Mouse (Mus musculus) forebrain, postnatal 0 days (tissue): ENCODE results near the gene Gja10. TPM values are rescaled to one million over a fixed set of nuclear protein-coding genes. Genes with fewer than 3 reads are reported as not detected.
A peak's percentile ranks its signal among the peaks of the same experiment; 100 is the strongest.

Source experiments
- ATAC-seq: fragments of 200-750 bp; cut with Nextera tagmentation; 2 replicates; pipeline ENCODE4 v1.8.0; 2017; ENCODE audit warnings: mild to moderate bottlenecking, moderate library complexity
- DNase-seq: peaks from one replicate; pipeline ENCODE4 v3.0.0-alpha.2; 2015
- H3K27ac ChIP-seq: fragments of 300-500 bp; sonication (generic); 2 replicates; pipeline ENCODE4 v1.5.1; 2014; ENCODE audit warnings: low read depth, mild to moderate bottlenecking, antibody characterized with exemption, low read length, moderate library complexity, mixed read lengths
- H3K27me3 ChIP-seq: fragments of 300-500 bp; sonication (generic); 2 replicates; pipeline ENCODE4 v1.6.1; 2014; ENCODE audit warnings: mild to moderate bottlenecking, low read length, mixed read lengths; ENCODE audit not compliant: insufficient read depth
- H3K36me3 ChIP-seq: fragments of 300-500 bp; sonication (generic); 2 replicates; pipeline ENCODE4 v1.6.1; 2014; ENCODE audit warnings: mild to moderate bottlenecking, moderate library complexity; ENCODE audit not compliant: insufficient read depth
- H3K4me1 ChIP-seq: fragments of 300-500 bp; sonication (generic); 2 replicates; pipeline ENCODE4 v1.6.1; 2014; ENCODE audit warnings: antibody characterized with exemption; ENCODE audit not compliant: insufficient read depth
- H3K4me2 ChIP-seq: fragments of 300-500 bp; sonication (generic); 2 replicates; pipeline ENCODE4 v1.6.1; 2014; ENCODE audit warnings: low read depth, mild to moderate bottlenecking, moderate library complexity
- H3K4me3 ChIP-seq: fragments of 300-500 bp; sonication (generic); 2 replicates; pipeline ENCODE4 v1.5.1; 2014; ENCODE audit warnings: low read depth, low read length, mixed read lengths
- H3K9ac ChIP-seq: fragments of 300-500 bp; sonication (generic); 2 replicates; pipeline ENCODE4 v1.6.1; 2014; ENCODE audit warnings: mild to moderate bottlenecking
- H3K9me3 ChIP-seq: fragments of 300-500 bp; sonication (generic); 2 replicates; pipeline ENCODE4 v1.6.1; 2016; ENCODE audit warnings: low read length
- CTCF ChIP-seq: sonication (generic); IDR thresholded peaks from 2 replicates; pipeline ENCODE4 v1.5.1; 2016; ENCODE audit warnings: antibody characterized with exemption, control low read depth, low read depth
- WGBS: fragments of 180-500 bp; shearing (Covaris S2); extraction: QIAGEN DNeasy Blood & Tissue Kit; methylation state at CpG from one replicate; pipeline ENCODE4 v1.1.7; 2014; 5-methylcytosine and 5-hydroxymethylcytosine counted together
- polyA plus RNA-seq: library from polyadenylated mRNA; unstranded; fragments of >200 nt; fragmentation: Nextera tagmentation; extraction: Ambion mirVana; gene quantifications from 2 replicates; pipeline ENCODE4 v1.2.1, GENCODE M21; 2015
- total RNA-seq: library from RNA; depleted of rRNA; stranded (reverse); fragments of >200 nt; gene quantifications from 2 replicates; pipeline ENCODE4 v1.2.3, GENCODE M21; 2014

Gja10 gene
- total and polyA plus RNA-seq, 2 experiments from 2014 or later, result 0.14 TPM; not detected in 1

GRCm38 (mm10) chr4:32586596-32586995, 16.0 kb downstream of the Gja10 start:
- Histone ChIP-seq H3K4me3 (no peak overlapping the region), H3K36me3 (no peaks in the 10 kb centered on the region), H3K27me3 (no peaks in the 10 kb centered on the region), H3K9me3 (no peaks in the 10 kb centered on the region), H3K27ac (no peak overlapping the region), H3K9ac (no peak overlapping the region), H3K4me2 (no peak overlapping the region), H3K4me1 (no peaks in the 10 kb centered on the region)
- peak; percentile 70 for TF ChIP-seq CTCF
- peak; percentile 47; the same call in 1 of the 2 replicates for ATAC-seq
- peak; percentile 35 for DNase-seq
- 15% methylated on average over 9 of the region's 9 CpGs for WGBS

DNA sequence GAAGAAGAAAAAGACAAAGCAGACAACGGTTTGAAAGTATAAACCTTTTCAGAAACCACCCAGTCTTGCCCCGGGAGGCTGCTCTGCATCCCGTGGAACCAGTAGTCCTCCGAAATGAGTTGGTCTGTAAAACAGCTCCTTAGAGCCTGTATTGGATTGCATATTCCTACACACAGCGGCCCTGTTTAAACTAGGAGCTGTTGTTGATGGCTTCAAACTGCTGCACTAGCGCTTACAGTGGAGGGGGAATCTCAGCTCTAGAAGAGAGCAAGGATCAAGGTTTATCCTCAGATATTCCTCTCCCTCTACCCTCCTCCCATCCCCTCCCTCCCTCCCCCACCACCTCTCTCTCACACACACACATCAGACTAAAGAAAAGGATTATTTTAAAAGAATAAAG, 18.4 kb downstream of the Gja10 start:
- Histone ChIP-seq H3K9me3 (no peaks in the 10 kb centered on the region), H3K27ac (no peak overlapping the region), H3K4me1 (no peaks in the 10 kb centered on the region), H3K9ac (no peak overlapping the region), H3K4me2 (no peak overlapping the region), H3K27me3 (no peaks in the 10 kb centered on the region), H3K36me3 (peaks cover 7% of the 10 kb centered on the region; the same call in 1 of the 2 replicates), H3K4me3 (no peak overlapping the region)
- no peak for ATAC-seq
- DNase-seq, result no peak
- WGBS, result 58% methylated on average over 6 of the region's 6 CpGs
- TF ChIP-seq CTCF, result no peak

GRCm38 (mm10) chr4:32579850-32580249, 22.7 kb downstream of the Gja10 start:
- Histone ChIP-seq H3K4me3 (no peak overlapping the region), H3K4me2 (no peak overlapping the region), H3K9ac (no peak overlapping the region), H3K36me3 (peaks cover 11% of the 10 kb centered on the region; the same call in 1 of the 2 replicates), H3K27ac (no peak overlapping the region), H3K27me3 (no peaks in the 10 kb centered on the region), H3K4me1 (no peaks in the 10 kb centered on the region), H3K9me3 (no peaks in the 10 kb centered on the region)
- ATAC-seq (no peak), DNase-seq (no peak)
- no peak for TF ChIP-seq CTCF
- WGBS, result 87% methylated on average over 8 of the region's 8 CpGs

DNA sequence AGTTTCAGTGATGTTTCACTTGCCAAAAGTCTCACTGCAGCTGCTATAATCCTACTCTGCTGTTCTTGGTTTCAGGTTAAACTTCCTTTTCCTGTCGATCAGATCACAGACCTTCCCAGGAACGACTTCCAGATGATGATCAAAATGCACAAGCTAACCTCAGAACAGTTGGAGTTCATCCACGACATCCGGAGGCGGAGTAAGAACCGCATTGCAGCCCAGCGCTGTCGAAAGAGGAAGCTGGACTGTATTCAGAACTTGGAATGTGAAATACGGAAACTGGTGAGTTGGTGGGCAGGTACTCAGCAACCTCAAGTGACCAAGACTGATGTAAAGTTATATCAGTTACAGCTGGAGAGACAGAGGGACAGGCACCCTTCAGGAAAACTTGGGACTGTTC, 27.4 kb downstream of the Gja10 start:
- ATAC-seq, result no peak
- H3K9me3 ChIP-seq, result no peaks in the 10 kb centered on the region
- no peaks in the 10 kb centered on the region for H3K27me3 ChIP-seq
- 74% methylated on average over 9 of the region's 9 CpGs for WGBS
- H3K4me1 ChIP-seq, result peaks cover 6% of the 10 kb centered on the region
- H3K27ac ChIP-seq, result no peak overlapping the region
- DNase-seq, result no peak
- H3K4me3 ChIP-seq, result no peak overlapping the region
- H3K36me3 ChIP-seq, result peaks cover 9% of the 10 kb centered on the region; the same call in 1 of the 2 replicates
- no peak for TF ChIP-seq CTCF
- H3K4me2 ChIP-seq, result no peak overlapping the region
- H3K9ac ChIP-seq, result no peak overlapping the region

GRCm38 (mm10) chr4:32574604-32575003, 28.0 kb downstream of the Gja10 start:
- WGBS, result 94% methylated on average over 1 of the region's 1 CpGs

GRCm38 (mm10) chr4:32573586-32573985, 29.0 kb downstream of the Gja10 start:
- DNase-seq (no peak), ATAC-seq (no peak)
- H3K27me3 ChIP-seq, result no peaks in the 10 kb centered on the region
- 0 out of 2 replicates have a peak, but pooled peaks cover 4% of the 10 kb centered on the region for H3K36me3 ChIP-seq
- no peaks in the 10 kb centered on the region for H3K9me3 ChIP-seq
- no peak overlapping the region for H3K4me3 ChIP-seq
- no peak overlapping the region for H3K4me2 ChIP-seq
- H3K9ac ChIP-seq, result no peak overlapping the region
- WGBS, result 84% methylated on average over 5 of the region's 5 CpGs
- no peak for TF ChIP-seq CTCF
- no peak overlapping the region for H3K27ac ChIP-seq
- H3K4me1 ChIP-seq, result peaks cover 14% of the 10 kb centered on the region

More at GRCm38 (mm10) chr4:32574604-32575003, 28.0 kb downstream of the Gja10 start:
- peaks cover 4% of the 10 kb centered on the region; the same call in 1 of the 2 replicates for H3K36me3 ChIP-seq
- H3K27me3 ChIP-seq, result no peaks in the 10 kb centered on the region
- peaks cover 9% of the 10 kb centered on the region for H3K4me1 ChIP-seq
- no peak overlapping the region for H3K27ac ChIP-seq
- no peak overlapping the region for H3K4me2 ChIP-seq
- DNase-seq (no peak), ATAC-seq (no peak)
- H3K9ac ChIP-seq, result no peak overlapping the region
- no peak overlapping the region for H3K4me3 ChIP-seq
- no peaks in the 10 kb centered on the region for H3K9me3 ChIP-seq
- peak; percentile 37 for TF ChIP-seq CTCF

DNA sequence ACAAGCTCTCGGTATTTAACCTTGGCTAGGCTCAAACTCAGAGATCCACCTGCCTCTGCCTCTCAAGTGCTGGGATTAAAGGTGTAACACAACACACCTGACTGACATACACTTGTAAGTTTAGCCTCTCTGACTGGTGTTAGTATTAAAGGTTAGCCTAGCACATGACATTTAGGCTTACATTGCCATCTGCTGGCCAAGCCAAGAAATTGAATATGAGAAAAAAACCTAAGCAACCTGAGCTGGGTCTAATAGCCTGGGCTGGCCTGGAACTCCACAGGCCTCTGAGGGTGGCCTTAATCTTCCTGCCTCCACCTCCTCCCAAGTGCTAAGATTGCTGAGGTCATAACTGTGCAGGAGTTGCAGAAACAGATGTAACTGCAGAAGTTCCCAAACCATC, 30.4 kb downstream of the Gja10 start:
- Histone ChIP-seq H3K27me3 (no peaks in the 10 kb centered on the region), H3K9me3 (no peaks in the 10 kb centered on the region), H3K36me3 (0 out of 2 replicates have a peak, but pooled peaks cover 4% of the 10 kb centered on the region), H3K9ac (no peak overlapping the region), H3K4me2 (no peak overlapping the region), H3K4me1 (peaks cover 14% of the 10 kb centered on the region), H3K4me3 (no peak overlapping the region), H3K27ac (no peak overlapping the region)
- peak; percentile 83 for TF ChIP-seq CTCF
- ATAC-seq (peak; percentile 59), DNase-seq (peak; percentile 71)
- 60% methylated on average over 1 of the region's 1 CpGs for WGBS
